Mouse (Mus musculus): ENCODE results near the gene Tmem132b.

Tmem132b gene

DNA sequence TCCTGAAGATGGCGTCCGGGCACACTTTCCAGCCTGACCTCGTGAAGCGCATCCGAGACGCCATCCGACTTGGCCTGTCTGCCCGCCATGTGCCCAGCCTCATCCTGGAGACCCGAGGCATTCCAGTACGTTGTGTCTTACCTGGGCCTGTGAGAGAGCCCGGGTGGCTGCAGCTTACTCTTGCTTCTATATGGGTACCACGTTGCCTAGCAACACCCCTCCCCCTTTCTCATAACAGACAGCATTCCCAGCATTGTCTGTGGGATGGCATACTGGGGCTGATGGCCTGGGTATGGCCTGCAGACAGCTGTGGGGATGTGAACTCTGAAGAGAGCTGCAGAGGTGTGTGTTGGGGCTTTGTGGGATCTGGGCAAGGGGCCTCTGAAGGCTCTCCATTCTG is 16.6 kb upstream of the Tmem132b start:
- WGBS = 79% methylated on average over 12 of the region's 12 CpGs

DNA sequence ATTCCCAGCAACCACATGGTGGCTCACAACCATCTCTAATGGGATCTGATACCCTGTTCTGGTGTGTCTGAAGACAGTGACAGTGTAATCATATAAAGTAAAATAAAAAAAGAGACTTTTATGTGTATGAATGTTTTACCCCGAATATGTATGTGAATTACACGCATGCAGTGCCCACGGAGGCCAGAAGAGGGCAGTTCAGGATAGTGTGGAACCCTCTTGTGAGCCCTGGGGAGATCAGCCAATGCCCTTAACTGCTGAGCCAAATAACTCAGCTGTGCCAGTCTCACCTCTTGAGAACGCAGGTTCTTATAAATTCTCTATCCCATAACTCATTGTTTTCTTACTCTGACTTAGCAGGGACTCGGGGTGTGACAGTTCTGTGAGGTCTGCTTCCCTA is 12.9 kb upstream of the Tmem132b start:
- WGBS = 56% methylated on average over 5 of the region's 5 CpGs

DNA sequence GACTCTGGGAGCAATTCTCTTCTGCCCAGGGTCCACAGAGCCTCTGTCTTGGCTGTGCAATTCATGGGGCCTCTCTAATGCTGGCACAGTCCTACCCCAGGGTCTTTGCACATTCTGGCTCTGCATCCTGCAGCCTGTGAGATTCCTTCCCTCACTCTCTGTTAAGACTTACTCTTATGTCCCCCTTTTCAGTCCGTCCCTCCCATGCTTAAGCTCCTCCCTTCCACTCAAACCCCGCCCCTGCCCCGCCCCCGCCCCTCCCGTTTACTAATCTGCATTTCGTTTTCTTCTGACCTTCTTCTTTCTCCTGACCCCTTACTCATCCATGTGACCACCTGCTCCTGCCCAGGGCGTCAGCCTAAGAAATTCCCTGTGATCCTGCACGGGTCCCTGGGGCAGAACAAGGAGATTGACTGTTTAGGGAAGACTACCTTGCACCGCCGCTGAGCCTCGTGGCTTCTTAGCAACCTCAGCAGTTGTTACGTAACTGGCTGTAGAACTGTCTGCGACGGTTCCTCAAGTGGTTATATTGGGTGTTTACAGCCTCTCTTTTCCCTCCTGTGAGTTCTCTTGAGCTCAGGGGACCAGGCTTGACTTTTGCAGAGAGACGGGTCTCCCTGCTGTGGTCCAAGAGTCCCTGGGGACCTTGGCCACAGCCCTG is 10.5 kb upstream of the Tmem132b start:
- 18% methylated on average over 15 of the region's 15 CpGs for WGBS

DNA sequence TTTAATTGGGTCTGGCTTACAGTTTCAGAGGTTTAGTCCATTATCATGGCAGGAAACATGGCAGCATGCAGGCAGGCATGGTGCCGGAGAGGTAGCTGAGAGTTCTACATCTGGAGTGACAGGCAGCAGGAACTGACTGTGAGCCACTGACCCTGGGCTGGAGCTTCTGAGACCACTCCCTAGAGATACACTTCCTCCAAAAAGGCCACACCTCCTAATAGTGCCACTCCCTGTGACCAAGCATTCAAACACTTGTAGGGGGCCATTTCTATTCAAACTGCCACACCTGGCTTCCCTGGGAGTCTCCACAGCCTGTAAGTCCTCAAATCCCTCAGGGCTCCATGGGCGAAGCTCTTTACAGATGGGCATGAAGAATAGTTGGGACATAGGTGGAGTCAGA is 8.2 kb upstream of the Tmem132b start:
- 92% methylated on average over 2 of the region's 2 CpGs for WGBS

DNA sequence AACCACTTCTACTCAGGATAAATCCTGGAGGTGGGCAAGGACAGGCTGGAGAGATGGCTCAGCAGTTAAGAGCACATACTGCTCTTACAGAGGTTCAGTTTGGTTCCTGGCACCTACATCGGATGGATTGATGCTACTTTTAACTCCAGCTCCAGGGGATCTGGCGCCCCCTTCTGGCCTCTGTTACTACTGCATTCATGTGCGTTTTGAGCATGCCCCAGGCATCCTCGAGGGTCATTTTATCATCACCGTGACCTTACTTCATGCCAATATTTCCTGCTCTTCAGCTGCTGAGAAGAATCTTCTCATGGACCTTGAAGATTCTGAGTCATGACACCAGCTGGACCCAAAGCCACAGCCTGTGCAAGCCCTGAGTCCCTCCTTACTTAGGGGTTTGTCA is 6.1 kb upstream of the Tmem132b start:
- WGBS = 60% methylated on average over 5 of the region's 5 CpGs

DNA sequence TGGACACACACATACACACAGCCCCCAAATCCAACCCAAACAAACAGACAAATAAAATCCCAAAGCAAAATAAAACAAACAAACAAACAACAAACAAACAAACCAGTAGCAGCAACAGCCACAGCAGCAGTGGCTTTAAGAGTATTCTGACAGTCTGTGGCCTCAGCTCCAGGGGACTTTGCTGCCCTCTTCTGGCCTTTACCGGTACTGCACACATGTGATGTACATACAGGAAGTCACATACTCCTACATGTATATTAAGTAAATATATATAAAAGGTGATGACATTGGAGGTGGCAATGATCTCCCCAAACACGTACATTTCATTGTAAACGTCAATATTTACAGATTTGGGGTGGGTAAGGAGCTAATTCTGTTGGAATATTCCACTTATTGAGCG is 5.1 kb upstream of the Tmem132b start:
- WGBS = 83% methylated on average over 4 of the region's 4 CpGs

DNA sequence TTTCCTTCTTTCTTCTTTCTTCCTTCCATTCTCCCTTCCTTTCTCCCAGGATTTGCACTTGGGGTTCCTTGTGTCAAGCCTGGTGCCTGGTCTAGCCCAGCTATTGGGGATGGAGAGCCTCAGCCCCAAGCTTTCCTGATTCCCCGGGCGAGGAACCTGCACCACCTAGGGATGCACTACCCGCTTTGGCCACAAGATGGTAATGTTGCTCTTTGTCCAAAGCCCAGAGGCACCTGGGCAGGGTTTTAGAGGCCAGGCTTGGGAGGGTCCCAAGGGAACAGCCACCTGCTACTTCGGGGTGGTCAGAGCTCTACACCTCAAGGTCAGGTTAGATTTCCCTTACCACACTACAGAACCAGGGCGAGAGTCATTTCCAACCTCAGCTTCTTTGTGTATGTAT is 2.5 kb upstream of the Tmem132b start:
- WGBS = 2% methylated on average over 5 of the region's 5 CpGs

DNA sequence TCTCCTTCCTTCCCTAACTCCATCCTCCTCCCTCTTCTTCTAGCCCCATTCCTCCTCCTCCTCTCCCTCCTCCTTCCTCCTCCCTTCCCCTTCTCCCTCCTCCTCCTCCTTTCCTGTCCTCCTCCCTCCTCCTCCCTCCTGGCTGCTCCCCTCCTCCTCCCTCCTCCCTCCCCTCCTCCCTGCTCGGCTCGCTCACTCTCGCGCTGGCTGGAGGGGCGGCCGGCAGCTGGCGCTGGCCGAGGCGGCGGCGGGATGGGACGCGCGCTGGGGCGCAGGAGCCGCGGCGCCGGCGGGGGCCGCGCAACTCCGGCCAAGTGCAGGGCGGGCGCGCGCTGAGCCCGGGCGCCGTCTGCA is 594 bp downstream of the Tmem132b start:
- 0% methylated on average over 30 of the region's 30 CpGs for WGBS

DNA sequence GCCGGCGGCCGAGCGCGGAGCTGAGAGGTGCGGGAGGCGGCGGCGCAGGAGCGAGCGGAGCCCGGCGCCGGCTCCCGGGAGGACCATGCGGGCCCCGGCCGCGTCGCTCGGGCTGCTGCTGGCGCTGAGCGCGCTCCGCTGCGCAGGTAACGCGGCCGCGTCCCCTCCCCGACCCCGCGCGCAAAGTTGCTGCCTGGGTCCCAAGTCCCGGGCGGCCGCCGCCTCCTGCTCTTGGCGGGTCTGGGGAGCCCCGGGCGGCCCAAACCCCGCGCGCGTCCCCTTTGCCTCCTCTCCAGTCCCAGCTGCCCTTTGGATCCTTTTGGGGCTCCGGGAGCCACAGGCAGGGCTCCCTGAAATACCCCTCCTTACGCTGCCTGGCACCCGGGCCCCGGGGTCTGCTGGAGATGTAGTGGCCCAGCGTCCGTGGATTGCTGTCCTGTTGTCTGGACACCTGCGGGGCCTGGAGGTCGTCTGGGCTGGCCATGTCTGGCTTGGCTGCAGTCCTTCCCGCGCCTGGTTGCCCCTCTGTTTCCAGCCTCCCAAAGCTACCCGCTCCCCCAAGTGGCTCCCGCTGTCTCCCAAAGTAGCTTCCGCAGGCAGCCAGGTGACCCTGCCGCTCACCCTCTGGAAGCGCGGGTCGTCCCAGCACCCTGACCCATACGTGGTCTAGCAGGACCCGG is 1.1 kb downstream of the Tmem132b start:
- WGBS = under 1% methylated on average over 62 of the region's 64 CpGs

DNA sequence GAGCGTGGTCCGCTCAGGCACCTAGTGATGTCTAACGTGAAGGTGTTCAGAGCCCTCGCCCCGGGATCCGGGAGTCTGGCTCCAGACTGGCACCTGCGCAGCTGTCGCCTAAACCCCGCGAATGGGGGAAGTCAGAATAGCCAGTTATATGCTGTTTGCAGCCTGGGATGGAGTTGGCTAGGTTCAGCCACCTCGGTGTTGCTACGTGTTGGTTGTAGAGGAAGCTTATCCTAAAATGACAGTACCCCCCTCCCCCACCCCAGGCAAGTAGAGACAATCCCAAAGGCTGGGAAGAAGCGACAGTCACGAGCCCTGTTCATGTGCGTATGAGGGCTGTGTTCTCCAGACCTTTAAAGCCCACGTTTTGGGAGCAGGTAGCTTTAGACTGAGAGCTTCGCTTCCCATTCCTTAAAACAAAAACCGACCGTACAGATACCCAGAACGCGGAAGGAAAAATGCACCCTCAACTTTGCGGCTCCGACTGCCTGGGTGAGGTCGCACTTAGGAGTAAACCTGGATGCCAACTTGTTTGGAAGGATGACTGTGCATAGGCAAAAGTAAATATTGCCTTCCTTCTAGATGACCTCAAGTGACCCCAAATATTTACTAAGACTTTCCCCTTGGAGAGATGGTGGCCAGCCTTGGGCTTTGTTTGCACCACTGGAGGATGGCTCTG is 1.8 kb downstream of the Tmem132b start:
- 2% methylated on average over 24 of the region's 24 CpGs for WGBS

DNA sequence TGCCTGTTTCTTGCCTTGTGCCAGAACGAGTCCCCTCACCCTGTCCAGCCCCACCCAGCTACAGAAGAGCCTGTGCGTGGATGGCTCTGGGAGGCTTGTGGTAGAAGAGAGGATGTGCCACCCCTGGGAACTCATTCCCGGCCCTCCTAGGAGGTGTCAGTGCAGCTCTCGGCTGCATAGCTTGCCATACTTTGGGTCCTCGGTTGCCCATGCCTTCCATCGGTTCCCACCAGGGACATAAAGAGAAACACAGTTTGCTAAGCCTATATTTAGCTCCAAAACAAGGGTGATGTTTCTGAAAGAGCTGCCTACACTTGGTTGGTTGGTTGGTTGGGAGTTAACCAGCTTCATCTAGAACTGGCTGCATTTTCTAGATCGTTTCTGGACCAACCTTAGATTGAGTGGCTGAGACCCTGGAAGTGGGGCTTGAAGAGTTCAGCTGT is 2.6 kb downstream of the Tmem132b start:
- WGBS = 4% methylated on average over 7 of the region's 7 CpGs

DNA sequence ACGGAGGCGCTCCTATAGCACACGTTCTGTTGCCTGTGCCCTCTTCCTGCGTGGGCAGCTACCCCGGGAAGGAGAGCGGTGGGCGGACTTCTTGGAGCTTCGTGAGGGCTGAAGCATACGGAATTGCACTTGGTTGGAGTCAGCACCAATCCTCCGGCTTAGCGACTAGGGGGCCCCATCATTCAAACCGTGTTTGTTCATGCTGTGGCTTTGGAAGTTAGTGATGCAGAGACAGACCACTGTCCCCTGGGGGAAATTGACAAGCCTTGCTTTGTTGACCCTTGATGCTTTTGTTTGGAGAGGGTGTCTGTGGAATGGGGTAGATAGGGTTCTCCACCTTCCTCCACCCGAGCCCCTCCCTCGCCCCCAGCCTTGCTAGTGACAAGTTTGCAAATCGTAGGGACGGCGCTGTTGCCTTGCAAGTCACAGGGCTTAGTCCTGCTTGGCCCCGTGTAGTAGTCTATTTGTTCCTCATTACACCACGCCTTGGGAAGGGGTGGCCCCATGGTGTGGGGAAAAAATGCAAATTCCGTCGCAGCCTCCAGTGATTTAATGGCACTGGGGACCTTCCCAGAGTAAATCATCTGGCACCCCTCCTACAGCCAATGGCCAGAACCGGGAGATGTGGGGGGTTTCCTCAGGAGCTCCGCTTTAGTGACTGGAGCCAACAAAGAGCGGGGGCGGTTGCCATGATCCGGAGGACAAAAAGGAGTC is 3.2 kb downstream of the Tmem132b start:
- 1% methylated on average over 26 of the region's 26 CpGs for WGBS

DNA sequence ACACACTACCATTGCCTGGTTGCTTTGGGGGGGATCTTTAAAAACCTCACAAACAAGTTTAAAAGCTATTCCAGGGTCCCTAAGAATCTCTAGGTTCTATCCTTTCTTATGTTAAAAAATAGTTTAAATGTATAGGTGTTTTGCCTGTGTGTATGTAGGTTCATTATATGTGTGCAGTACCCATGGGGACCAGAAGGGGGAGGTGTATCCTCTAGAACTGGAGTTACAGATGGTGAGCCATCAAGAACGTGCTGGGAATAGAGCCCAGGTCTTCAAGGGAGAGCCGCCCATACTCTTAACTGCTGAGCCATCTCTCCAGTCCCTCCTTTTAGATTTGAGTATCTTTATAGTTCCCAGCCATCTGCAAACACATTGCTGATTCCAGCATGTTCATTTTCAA is 13.5 kb downstream of the Tmem132b start:
- 61% methylated on average over 2 of the region's 2 CpGs for WGBS

DNA sequence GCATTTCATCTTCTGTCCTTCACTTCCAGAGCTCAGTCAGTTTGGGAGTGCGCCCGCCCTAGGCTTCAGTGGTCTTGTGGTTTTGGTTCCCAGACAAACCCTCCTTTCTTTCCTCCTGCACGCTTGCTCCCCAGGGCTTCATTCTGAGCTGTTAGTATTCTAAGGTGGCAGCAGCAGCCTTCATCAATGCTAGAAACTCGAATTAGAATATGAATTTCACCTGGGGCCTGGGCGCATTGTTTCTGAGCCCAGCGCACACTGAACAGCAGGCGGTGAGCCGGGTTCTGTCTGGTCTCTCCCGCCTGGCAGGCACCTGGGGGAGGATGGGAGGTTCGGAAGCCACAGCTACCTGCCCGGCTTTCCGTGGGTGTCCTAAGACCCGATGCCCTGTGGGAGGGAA is 14.7 kb downstream of the Tmem132b start:
- 33% methylated on average over 13 of the region's 13 CpGs for WGBS

DNA sequence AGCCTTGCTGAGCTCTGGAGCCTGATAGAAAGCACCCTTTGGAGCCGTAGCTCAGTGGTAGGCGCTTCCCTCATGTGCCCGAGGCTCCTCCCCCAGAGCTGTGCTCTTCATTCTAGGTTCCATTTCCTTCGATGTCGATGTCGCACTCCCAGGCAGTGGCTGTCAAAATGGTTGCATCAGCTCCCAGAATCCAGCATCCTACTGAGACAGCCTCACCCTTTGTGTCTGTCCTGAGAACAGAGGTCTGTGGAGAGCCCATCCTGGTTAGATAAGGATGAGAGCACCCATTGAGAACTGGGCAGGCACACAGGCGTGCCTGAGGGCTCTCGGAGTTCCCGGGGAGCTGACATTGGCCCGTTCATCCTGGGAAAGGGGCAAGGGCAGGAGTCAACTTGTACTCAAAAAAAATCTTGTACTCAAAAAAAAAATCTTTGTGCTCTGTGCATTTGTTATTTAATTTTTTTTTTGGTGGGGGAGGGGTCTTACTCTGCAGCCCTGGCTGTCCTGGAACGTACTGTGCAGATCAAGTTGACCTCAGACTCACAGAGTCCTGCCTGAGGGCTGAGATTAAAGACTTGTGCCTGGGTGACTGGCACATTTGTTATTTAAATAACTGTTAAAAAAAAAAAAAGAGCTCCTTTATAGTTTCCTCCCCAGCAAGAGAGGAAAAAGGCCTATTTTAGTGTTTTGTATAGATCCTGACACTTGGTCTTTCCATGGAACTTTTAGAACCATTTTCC is 18.3 kb downstream of the Tmem132b start:
- WGBS = 29% methylated on average over 11 of the region's 11 CpGs

DNA sequence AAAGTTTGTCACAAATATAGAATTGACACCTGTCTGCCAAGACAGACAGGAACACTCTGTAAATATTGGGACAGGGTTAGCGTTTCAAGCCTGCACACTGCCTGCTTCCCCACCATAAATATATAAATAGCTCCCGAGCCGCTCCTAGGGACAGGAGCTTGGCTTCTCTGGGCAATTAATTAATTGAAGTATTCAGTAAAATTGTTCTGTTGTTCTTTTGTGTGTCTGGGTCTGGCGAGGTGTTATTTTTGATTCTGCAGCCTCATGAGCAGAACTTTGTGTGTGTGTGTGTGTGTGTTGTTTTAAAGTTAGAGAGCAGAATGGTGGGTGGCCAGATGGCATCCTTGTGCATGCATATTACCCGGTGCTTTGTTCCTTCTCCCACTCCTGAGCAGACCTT is 24.2 kb downstream of the Tmem132b start:
- 32% methylated on average over 5 of the region's 5 CpGs for WGBS

DNA sequence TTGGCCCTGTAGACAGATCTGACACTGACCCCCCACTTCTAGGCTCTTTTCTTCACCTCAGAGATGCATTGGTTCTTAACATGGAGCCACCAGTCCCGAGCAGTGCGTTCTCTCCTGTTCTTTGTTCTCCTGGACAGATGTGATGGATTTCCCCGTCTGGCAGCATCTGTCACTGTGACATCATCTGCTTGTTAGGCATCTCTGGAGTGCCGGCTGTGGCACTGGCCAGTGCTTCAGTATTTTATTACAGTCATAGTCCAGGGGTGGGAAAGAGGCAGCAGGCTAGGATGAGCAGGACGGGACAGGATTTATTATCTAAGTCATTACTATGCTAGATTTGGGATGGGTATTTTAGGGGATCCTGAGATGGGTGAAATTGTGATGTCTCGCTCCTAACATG is 31.9 kb downstream of the Tmem132b start:
- 43% methylated on average over 6 of the region's 6 CpGs for WGBS

DNA sequence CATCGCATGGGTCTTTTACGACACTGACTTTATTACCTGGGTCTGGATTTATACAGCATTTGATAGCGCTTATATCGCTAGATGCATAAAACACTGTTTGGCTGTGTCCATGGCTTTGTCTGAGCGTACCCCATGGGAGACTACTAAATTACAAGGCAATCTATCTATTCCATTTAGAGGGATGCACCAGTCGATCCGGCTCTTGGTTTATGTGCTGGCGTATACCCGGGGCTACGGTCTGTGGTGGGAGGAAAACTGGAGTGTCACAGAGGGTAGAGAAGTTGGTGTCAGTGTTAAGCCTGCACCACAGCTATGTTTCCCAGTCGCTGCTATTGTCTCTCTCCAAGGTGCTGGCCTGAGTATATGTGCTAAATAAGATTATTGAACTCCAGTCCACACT is 34.2 kb downstream of the Tmem132b start:
- 87% methylated on average over 11 of the region's 11 CpGs for WGBS

DNA sequence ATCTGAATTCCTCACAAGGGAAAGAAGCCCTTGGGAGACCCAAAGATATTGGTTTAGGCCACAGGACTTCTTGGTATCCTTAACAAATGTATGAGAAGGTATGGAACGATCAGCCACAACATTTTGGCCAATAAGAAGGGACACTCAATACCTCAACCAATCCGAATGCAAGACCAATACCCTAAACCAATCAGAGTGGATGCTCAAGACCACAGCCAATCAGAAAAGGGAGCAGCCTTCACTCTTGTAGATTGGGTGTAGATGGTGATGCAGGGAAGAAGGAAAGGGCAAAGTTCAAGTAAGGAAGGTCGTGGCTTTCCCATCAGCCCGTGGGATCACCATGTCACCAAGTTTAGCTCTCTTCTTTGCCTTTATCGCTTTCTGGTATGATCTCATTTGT is 40.4 kb downstream of the Tmem132b start:
- 96% methylated on average over 5 of the region's 5 CpGs for WGBS

DNA sequence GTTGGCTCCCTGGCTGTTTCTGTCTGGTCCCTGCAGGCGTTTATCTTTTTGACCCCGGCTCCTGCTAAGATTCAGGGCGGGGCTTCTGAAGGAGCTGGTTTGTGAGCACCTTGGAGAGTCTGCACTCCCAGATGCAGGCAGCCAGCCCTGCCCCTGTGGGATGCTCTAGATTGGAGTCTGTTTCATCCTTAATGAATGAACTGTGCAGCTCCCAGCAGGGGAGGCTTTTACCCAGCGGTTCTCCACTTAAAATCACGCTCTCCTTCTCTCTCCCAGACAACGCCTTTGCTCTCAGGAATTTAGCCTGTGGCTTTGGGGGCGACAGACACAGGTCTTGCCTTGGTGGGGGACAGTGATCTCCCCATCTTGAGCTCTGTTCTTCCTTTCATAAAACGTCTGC is 43.3 kb downstream of the Tmem132b start:
- WGBS = 17% methylated on average over 8 of the region's 8 CpGs

DNA sequence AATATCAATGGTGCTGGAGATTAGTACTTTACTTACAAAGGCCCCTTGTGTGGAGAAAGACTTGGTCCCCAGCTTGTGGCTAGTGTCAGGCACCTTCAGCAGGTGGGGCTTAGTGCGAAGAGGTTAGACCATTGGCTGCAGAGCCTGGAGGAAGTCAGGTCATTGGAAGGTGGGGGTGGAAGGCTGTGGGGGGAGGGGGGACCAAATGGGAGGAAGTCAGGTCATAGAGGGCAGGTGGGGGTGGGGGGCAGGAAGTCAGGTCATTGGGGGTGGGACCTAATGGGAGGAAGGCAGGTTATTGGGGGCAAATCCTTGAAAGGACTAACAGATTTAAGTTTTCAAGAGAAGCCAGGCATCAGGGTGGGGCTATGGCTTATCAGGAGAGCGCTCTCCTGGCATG is 44.3 kb downstream of the Tmem132b start:
- WGBS = 93% methylated on average over 2 of the region's 2 CpGs

DNA sequence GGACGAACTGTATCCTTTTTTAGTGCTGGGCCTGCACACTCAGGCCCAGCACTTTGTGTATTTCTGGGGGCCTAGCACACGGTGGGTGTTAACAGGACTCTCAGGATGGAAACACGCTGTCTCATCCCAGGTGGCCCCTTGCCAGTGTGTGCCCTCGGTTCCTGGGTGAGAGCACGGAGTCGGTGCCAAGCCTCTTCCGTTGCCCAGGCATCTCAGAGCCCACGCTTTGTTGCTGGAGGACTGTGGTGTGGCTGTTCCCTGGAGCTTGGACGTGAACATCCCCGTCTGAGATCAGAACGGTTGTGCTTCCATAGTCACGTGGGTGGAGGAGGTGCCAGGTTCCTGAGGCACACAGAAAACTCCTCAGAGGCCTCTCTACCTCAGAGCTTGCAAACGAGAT is 47.1 kb downstream of the Tmem132b start:
- 22% methylated on average over 13 of the region's 13 CpGs for WGBS
